Mouse (Mus musculus): ENCODE measurements at regions not wholly inside any gene's neighbourhood (a gene's known extent, or its start where the extent isn't known, plus 50 kb on each side); places are given as distances from the start of the nearest gene placed in this dataset.

DNA sequence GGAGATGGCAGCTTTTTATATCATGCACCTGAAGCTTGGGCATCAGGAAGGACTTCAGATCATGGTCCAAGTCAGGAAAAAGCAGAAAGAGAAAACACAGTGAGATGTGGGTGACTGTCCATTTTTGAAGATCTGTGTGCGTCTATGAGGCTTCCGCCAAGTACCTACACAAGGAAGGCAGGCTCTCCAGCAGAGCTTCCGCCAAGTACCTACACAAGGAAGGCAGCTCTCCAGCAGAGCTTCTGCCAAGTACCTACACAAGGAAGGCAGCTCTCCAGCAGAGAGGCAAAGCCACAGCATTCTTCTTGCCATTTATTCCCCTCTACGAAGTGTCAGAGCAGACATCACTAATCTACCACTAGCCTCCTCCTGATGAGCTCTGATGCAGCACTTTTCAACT lies 231.1 kb upstream of the Eif4g2 start:
- H3K4me2 ChIP-seq (ENCODE audit: low read depth, severe bottlenecking): no peak overlapping the region
- ATAC-seq (ENCODE audit: insufficient number of reproducible peaks, low FRiP score, low TSS enrichment, low read depth): no peak
- no peak overlapping the region for H3K27ac ChIP-seq (replicated peaks; ENCODE audit: low read depth, low read length)
- DNase-seq (ENCODE audit: low spot score): no peak
- H3K27me3 ChIP-seq (ENCODE audit: control insufficient read depth, insufficient read depth, low read length): no peaks in the 10 kb centered on the region
- no peaks in the 10 kb centered on the region for H3K9me3 ChIP-seq (ENCODE audit: control insufficient read depth, low read length)
- H3K9ac ChIP-seq (ENCODE audit: low read length): no peak overlapping the region
- H3K36me3 ChIP-seq (ENCODE audit: control insufficient read depth, insufficient read depth, low read length): no peaks in the 10 kb centered on the region
- no peaks in the 10 kb centered on the region for H3K4me1 ChIP-seq (ENCODE audit: control insufficient read depth, insufficient read depth, low read length)
- no peak overlapping the region for H3K4me3 ChIP-seq (ENCODE audit: low read depth, low read length)
- WGBS: 87% methylated on average over 4 of the region's 4 CpGs

DNA sequence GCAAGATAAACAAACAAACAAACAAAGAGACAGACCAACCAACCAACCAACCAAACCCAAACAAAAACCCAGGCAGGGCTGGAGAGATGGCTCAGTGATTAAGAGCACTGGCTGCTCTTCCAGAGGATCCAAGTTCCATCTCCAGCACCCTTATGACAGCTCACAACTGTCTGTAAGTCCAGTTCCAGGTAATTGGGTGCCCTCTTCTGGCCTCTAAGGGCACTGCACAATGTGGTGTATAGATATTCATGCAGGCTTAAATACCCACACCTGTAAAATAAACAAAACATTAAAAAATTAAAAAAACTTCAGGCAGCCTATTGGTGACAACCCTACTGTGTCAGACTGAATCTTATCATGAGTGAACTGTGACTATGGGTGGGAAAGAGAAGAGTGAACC lies 222.4 kb upstream of the Eif4g2 start:
- Histone ChIP-seq H3K9me3 (ENCODE audit: control insufficient read depth, low read length) (no peaks in the 10 kb centered on the region; the same call in 1 of the 2 replicates), H3K4me3 (ENCODE audit: low read depth, low read length) (no peak overlapping the region), H3K4me1 (ENCODE audit: control insufficient read depth, insufficient read depth, low read length) (no peaks in the 10 kb centered on the region), H3K27ac (replicated peaks; ENCODE audit: low read depth, low read length) (no peak overlapping the region), H3K27me3 (ENCODE audit: control insufficient read depth, insufficient read depth, low read length) (no peaks in the 10 kb centered on the region), H3K36me3 (ENCODE audit: control insufficient read depth, insufficient read depth, low read length) (no peaks in the 10 kb centered on the region), H3K9ac (ENCODE audit: low read length) (no peak overlapping the region), H3K4me2 (ENCODE audit: low read depth, severe bottlenecking) (no peak overlapping the region)
- ATAC-seq (ENCODE audit: insufficient number of reproducible peaks, low FRiP score, low TSS enrichment, low read depth): no peak
- DNase-seq (ENCODE audit: low spot score): no peak

DNA sequence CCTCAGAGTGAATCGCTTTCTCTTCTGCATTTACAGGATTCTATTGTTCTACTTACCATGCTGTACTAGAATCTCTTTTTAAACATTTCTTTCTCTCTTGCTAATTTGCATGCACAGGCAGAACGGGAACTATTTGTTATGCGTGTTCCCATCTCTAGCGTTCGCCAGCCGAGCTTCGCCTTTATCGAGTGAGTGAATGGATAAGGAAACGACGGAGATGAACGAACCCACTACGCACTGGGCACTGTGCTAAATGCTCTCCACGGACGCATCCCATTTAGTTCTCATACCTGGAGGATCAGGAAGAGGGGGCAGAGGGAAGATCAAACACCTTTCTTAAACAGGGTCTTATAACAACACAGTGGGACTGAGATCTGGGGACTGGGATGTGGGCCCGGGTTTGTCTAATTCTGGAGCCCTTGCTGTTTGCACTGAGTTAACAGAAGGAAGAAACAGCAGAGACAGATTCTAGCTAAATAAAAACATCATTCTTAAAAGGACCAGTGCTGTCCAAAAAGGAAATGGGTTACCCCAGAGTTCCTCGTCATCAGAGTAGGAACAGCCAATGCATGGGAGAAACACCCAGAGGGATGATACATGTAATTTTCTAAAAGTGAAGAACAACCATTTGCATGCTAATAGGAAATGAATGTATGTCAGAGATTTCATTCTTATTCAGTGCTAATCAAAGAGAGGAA lies 219.1 kb upstream of the Eif4g2 start:
- Histone ChIP-seq H3K27me3 (ENCODE audit: control insufficient read depth, insufficient read depth, low read length) (no peaks in the 10 kb centered on the region), H3K4me2 (ENCODE audit: low read depth, severe bottlenecking) (no peak overlapping the region), H3K9me3 (ENCODE audit: control insufficient read depth, low read length) (no peaks in the 10 kb centered on the region; the same call in 1 of the 2 replicates), H3K27ac (replicated peaks; ENCODE audit: low read depth, low read length) (no peak overlapping the region), H3K4me1 (ENCODE audit: control insufficient read depth, insufficient read depth, low read length) (no peaks in the 10 kb centered on the region), H3K9ac (ENCODE audit: low read length) (no peak overlapping the region), H3K4me3 (ENCODE audit: low read depth, low read length) (no peak overlapping the region), H3K36me3 (ENCODE audit: control insufficient read depth, insufficient read depth, low read length) (no peaks in the 10 kb centered on the region)
- 92% methylated on average over 16 of the region's 16 CpGs for WGBS
- ATAC-seq (ENCODE audit: insufficient number of reproducible peaks, low FRiP score, low TSS enrichment, low read depth) (no peak), DNase-seq (ENCODE audit: low spot score) (no peak)

DNA sequence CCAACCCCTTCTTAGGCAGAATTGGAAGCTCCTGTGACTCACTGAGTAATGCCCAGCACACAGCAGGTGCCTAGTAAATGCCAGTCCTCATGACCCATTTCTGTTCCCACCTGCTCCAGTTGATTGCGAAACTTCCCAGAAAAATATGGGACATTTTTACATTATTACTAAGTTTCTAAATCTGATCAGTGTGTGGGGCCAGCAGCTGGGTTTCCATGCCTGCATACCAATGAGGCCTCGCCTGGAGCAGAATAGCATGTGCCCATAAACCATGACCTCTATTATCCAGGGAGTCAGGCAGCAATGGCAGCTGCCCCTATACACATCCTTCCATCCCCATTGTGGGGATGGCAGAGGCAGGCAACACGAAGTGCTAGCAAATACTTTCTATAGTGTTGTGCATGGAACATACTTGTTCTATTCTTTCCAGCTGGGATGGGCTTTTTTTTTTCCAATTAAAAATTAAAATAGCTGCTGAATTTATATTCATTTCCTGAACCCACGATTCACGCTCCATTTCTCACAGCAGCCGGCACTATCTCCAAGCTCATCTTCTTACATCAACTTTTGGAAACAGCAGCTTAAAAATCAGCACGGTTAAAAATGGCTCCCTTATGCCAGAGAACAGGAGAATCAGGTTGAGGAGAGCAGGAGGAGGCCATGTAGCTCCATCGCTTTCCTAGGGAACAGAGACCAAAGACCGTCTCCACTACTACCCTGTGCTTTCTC lies 214.5 kb upstream of the Eif4g2 start:
- ATAC-seq (ENCODE audit: insufficient number of reproducible peaks, low FRiP score, low TSS enrichment, low read depth): no peak

DNA sequence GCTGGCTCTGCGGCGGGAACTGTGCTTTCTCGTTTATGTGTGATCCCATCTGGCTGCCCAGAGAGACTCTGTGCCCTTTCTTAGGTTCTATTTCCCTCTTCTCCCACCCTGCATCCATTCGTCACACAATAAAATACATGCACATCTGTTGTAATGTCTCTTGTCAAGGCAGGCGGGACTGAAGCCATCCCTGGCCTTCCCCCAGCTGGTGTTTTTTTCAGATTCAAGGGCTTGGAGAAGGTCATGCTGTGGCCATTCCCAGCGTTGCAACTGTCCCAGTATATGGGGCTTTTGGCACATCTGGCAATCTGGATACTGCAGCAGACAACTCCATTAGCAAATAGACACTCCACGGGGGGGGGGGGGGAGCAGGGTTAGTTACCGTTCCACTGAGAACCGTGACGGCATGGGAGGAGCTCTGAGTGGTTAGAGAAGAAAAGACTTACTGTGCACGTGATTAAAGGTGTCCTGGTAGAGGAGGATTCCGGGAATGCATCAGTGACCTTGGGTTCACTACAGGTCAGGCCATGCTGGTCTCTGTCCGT lies 200.7 kb upstream of the Eif4g2 start:
- no peak overlapping the region for H3K4me2 ChIP-seq (ENCODE audit: low read depth, severe bottlenecking)

More for the DNA sequence above, 214.5 kb upstream of the Eif4g2 start:
- no peaks in the 10 kb centered on the region for H3K4me1 ChIP-seq (ENCODE audit: control insufficient read depth, insufficient read depth, low read length)
- no peaks in the 10 kb centered on the region for H3K27me3 ChIP-seq (ENCODE audit: control insufficient read depth, insufficient read depth, low read length)
- no peak overlapping the region for H3K4me2 ChIP-seq (ENCODE audit: low read depth, severe bottlenecking)
- WGBS: 87% methylated on average over 9 of the region's 9 CpGs
- H3K27ac ChIP-seq (replicated peaks; ENCODE audit: low read depth, low read length): no peak overlapping the region
- H3K36me3 ChIP-seq (ENCODE audit: control insufficient read depth, insufficient read depth, low read length): no peaks in the 10 kb centered on the region
- no peaks in the 10 kb centered on the region for H3K9me3 ChIP-seq (ENCODE audit: control insufficient read depth, low read length)
- no peak for DNase-seq (ENCODE audit: low spot score)
- H3K9ac ChIP-seq (ENCODE audit: low read length): no peak overlapping the region
- H3K4me3 ChIP-seq (ENCODE audit: low read depth, low read length): no peak overlapping the region

DNA sequence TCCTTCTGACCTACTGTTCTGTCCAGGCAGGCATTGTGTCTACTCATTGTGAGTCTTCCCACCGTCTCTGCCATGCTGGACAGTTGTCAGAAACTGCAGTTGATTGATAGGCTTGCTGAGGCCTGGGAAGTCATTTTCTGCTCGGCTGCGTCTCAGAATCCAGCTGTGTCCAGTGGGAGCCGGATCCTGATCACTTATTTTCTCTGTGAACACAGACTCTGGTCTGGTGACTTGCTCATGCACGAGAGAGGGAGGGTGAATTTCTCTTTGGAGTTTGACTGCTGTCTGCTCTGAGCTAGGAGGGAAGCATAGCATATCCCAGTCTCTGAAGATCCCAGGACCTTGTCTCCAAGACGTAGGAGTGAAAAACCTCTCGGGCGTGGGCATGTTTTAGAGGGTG lies 199.5 kb upstream of the Eif4g2 start:
- Histone ChIP-seq H3K9ac (ENCODE audit: low read length) (no peak overlapping the region), H3K4me3 (ENCODE audit: low read depth, low read length) (no peak overlapping the region), H3K4me1 (ENCODE audit: control insufficient read depth, insufficient read depth, low read length) (peaks cover 4% of the 10 kb centered on the region; the same call in 1 of the 2 replicates), H3K36me3 (ENCODE audit: control insufficient read depth, insufficient read depth, low read length) (no peaks in the 10 kb centered on the region), H3K9me3 (ENCODE audit: control insufficient read depth, low read length) (no peaks in the 10 kb centered on the region), H3K27me3 (ENCODE audit: control insufficient read depth, insufficient read depth, low read length) (no peaks in the 10 kb centered on the region), H3K4me2 (ENCODE audit: low read depth, severe bottlenecking) (no peak overlapping the region), H3K27ac (replicated peaks; ENCODE audit: low read depth, low read length) (no peak overlapping the region)
- WGBS: 40% methylated on average over 8 of the region's 8 CpGs
- ATAC-seq (ENCODE audit: insufficient number of reproducible peaks, low FRiP score, low TSS enrichment, low read depth) (no peak), DNase-seq (ENCODE audit: low spot score) (no peak)

More for the DNA sequence above, 200.7 kb upstream of the Eif4g2 start:
- DNase-seq (ENCODE audit: low spot score): peak; percentile 22
- Histone ChIP-seq H3K4me3 (ENCODE audit: low read depth, low read length) (no peak overlapping the region), H3K9me3 (ENCODE audit: control insufficient read depth, low read length) (no peaks in the 10 kb centered on the region), H3K36me3 (ENCODE audit: control insufficient read depth, insufficient read depth, low read length) (no peaks in the 10 kb centered on the region), H3K4me1 (ENCODE audit: control insufficient read depth, insufficient read depth, low read length) (peaks cover 4% of the 10 kb centered on the region; the same call in 1 of the 2 replicates), H3K9ac (ENCODE audit: low read length) (no peak overlapping the region), H3K27ac (replicated peaks; ENCODE audit: low read depth, low read length) (no peak overlapping the region), H3K27me3 (ENCODE audit: control insufficient read depth, insufficient read depth, low read length) (no peaks in the 10 kb centered on the region)
- no peak for ATAC-seq (ENCODE audit: insufficient number of reproducible peaks, low FRiP score, low TSS enrichment, low read depth)
- WGBS: 54% methylated on average over 13 of the region's 13 CpGs

DNA sequence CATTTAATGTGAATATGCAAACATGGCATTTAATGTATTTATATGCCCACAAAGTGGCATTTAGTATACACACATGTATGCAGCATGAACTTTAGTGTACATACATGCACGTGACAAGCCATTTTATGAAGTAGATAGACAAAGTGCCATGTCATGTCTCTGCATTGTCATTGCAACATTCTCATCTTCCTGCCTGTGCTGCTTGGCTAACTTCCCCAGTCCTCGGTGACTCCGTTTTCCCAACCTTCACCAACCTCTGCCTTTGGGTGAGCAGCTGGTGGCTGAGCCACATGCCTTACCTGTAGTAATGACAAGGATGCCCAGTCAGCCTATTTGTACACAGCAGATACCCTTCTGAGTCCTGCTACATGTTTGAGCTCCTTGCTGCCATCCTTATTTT lies 194.9 kb upstream of the Eif4g2 start:
- WGBS: 93% methylated on average over 3 of the region's 3 CpGs
- ATAC-seq (ENCODE audit: insufficient number of reproducible peaks, low FRiP score, low TSS enrichment, low read depth): no peak
- peaks cover 4% of the 10 kb centered on the region; the same call in 1 of the 2 replicates for H3K4me1 ChIP-seq (ENCODE audit: control insufficient read depth, insufficient read depth, low read length)

DNA sequence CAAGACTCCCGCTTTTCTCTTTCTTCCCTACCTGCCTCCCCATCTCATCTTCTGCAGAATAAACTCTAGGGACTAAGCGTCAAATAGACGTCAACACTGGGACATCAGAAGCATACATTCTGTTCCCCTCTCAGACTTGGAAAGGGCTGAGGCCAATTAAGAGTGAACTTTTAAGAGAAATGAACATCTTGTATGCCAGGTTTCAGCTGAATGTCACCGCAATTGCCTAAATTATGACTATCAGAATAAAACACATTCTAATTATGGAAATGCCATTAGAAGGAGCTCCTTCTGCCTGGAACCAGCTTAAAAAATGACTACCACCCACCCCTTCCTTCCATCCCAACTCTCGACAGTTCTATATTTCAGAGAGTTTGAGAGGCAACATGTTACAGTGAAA lies 191.0 kb upstream of the Eif4g2 start:
- Histone ChIP-seq H3K4me2 (ENCODE audit: low read depth, severe bottlenecking) (no peak overlapping the region), H3K9ac (ENCODE audit: low read length) (no peak overlapping the region), H3K4me3 (ENCODE audit: low read depth, low read length) (no peak overlapping the region), H3K9me3 (ENCODE audit: control insufficient read depth, low read length) (no peaks in the 10 kb centered on the region), H3K36me3 (ENCODE audit: control insufficient read depth, insufficient read depth, low read length) (no peaks in the 10 kb centered on the region), H3K27ac (replicated peaks; ENCODE audit: low read depth, low read length) (no peak overlapping the region), H3K4me1 (ENCODE audit: control insufficient read depth, insufficient read depth, low read length) (no peaks in the 10 kb centered on the region), H3K27me3 (ENCODE audit: control insufficient read depth, insufficient read depth, low read length) (no peaks in the 10 kb centered on the region)
- DNase-seq (ENCODE audit: low spot score): no peak
- 96% methylated on average over 5 of the region's 5 CpGs for WGBS
- no peak for ATAC-seq (ENCODE audit: insufficient number of reproducible peaks, low FRiP score, low TSS enrichment, low read depth)

More for the DNA sequence above, 194.9 kb upstream of the Eif4g2 start:
- Histone ChIP-seq H3K9ac (ENCODE audit: low read length) (no peak overlapping the region), H3K27me3 (ENCODE audit: control insufficient read depth, insufficient read depth, low read length) (no peaks in the 10 kb centered on the region), H3K4me2 (ENCODE audit: low read depth, severe bottlenecking) (no peak overlapping the region), H3K9me3 (ENCODE audit: control insufficient read depth, low read length) (no peaks in the 10 kb centered on the region), H3K36me3 (ENCODE audit: control insufficient read depth, insufficient read depth, low read length) (no peaks in the 10 kb centered on the region), H3K4me3 (ENCODE audit: low read depth, low read length) (no peak overlapping the region), H3K27ac (replicated peaks; ENCODE audit: low read depth, low read length) (no peak overlapping the region)
- DNase-seq (ENCODE audit: low spot score): no peak

Measured in limb, embryonic 11.5 days (tissue).